In genomic region chr1:38127036-38127435, GRCm38 (mm10) we compare ENCODE assay signal across 19 mouse cellular contexts. TPM values are rescaled to one million over a fixed set of nuclear protein-coding genes. Genes with fewer than 3 reads are reported as not detected.
DNase-seq lines count a peak whose midpoint lies in the region; ATAC-seq and TF ChIP-seq lines count a peak whose summit lies in the region.
"Had no signal": no experiment of that assay in that cellular context is flagged by ENCODE, and none has a peak within 500 bp of the region (broad histone marks: within the 10 kb centered on the region; RNA-seq: fewer than 3 reads in every experiment).

No protein-coding gene starts in this region.

- no peak overlapping the region for H3K27ac ChIP-seq in kidney, postnatal 0 days
- H3K27ac ChIP-seq in liver, embryonic 15.5 days (replicated peaks): no peak overlapping the region
- H3K27ac ChIP-seq: heart, embryonic 15.5 days; hindbrain, embryonic 10.5 days; intestine, embryonic 15.5 days; macrophage; midbrain, embryonic 15.5 days had no signal

- H3K4me1 ChIP-seq in kidney, postnatal 0 days (replicated peaks; ENCODE audit: insufficient read depth, low read length): peaks cover 7% of the 10 kb centered on the region; the same call in 1 of the 2 replicates
- H3K4me1 ChIP-seq in E14TG2a.4 (replicated peaks; ENCODE audit: low read depth, low read length): peaks cover 67% of the 10 kb centered on the region
- peaks cover 52% of the 10 kb centered on the region for H3K4me1 ChIP-seq in liver, embryonic 15.5 days (replicated peaks)

- H3K9ac ChIP-seq in kidney, postnatal 0 days (ENCODE audit: low read depth, low read length): no peak overlapping the region
- H3K9ac ChIP-seq in liver, embryonic 15.5 days: no peak overlapping the region
- H3K9ac ChIP-seq: heart, embryonic 15.5 days; intestine, embryonic 15.5 days; lung, embryonic 14.5 days; midbrain, embryonic 15.5 days had no signal

- no peaks in the 10 kb centered on the region for H3K9me3 ChIP-seq in kidney, postnatal 0 days (replicated peaks; ENCODE audit: low read length)
- no peaks in the 10 kb centered on the region for H3K9me3 ChIP-seq in E14TG2a.4 (ENCODE audit: low read length)
- no peaks in the 10 kb centered on the region for H3K9me3 ChIP-seq in liver, embryonic 15.5 days (replicated peaks)
- H3K9me3 ChIP-seq: heart, embryonic 15.5 days; hindbrain, embryonic 10.5 days; intestine, embryonic 15.5 days; midbrain, embryonic 15.5 days had no signal

- DNase-seq in embryo, embryonic 10 days (ENCODE audit: low spot score): peak; percentile 28
- no peak for DNase-seq in embryo, embryonic 9.5 days (ENCODE audit: extremely low spot score)
- DNase-seq in kidney, postnatal 0 days (ENCODE audit: low spot score): peak; percentile 30
- no peak for DNase-seq in kidney, postnatal 10 days
- DNase-seq in spleen, postnatal 14 days (ENCODE audit: low spot score in 2 of 2): no peak
- no peak for DNase-seq in cerebellum, adult 9-10 months
- DNase-seq: cerebellum, adult 9-11 months; heart, adult 11 months; lung, embryonic 14.5 days; thymus, postnatal 14 days had no signal

- no peak overlapping the region for H3K4me2 ChIP-seq in kidney, postnatal 0 days (ENCODE audit: low read length)
- peak overlapping the region; percentile 92 for H3K4me2 ChIP-seq in liver, embryonic 15.5 days

- no peak for TF ChIP-seq CTCF in kidney, postnatal 0 days (IDR thresholded peaks at IDR 0.05; ENCODE audit: low read depth)
- no peak for TF ChIP-seq CTCF in E14TG2a.4 (conservative IDR thresholded peaks at IDR 0.05; ENCODE audit: low read length)

- H3K4me3 ChIP-seq in kidney, postnatal 0 days (replicated peaks; ENCODE audit: low read depth, low read length): no peak overlapping the region
- peak overlapping the region; percentile 95; the same call in 1 of the 2 replicates for H3K4me3 ChIP-seq in E14TG2a.4 (replicated peaks; ENCODE audit: low read length)
- no peak overlapping the region for H3K4me3 ChIP-seq in liver, embryonic 15.5 days (replicated peaks)
- H3K4me3 ChIP-seq: heart, embryonic 15.5 days; intestine, embryonic 15.5 days had no signal

- H3K36me3 ChIP-seq in kidney, postnatal 0 days (ENCODE audit: insufficient read depth, low read length): no peaks in the 10 kb centered on the region
- H3K36me3 ChIP-seq in E14TG2a.4 (ENCODE audit: insufficient read depth, low read length): peaks cover 43% of the 10 kb centered on the region
- H3K36me3 ChIP-seq in liver, embryonic 15.5 days (replicated peaks): no peaks in the 10 kb centered on the region
- H3K36me3 ChIP-seq: heart, embryonic 15.5 days; hindbrain, embryonic 10.5 days; intestine, embryonic 15.5 days; midbrain, embryonic 15.5 days had no signal

- H3K27me3 ChIP-seq in kidney, postnatal 0 days (ENCODE audit: insufficient read depth, low read length): no peaks in the 10 kb centered on the region
- peaks cover 2% of the 10 kb centered on the region; the same call in 1 of the 2 replicates for H3K27me3 ChIP-seq in E14TG2a.4 (ENCODE audit: insufficient read depth, low read length)
- H3K27me3 ChIP-seq in liver, embryonic 15.5 days: no peaks in the 10 kb centered on the region
- H3K27me3 ChIP-seq: CH12.LX; heart, embryonic 15.5 days; intestine, embryonic 15.5 days; midbrain, embryonic 15.5 days had no signal

- no peak for ATAC-seq in kidney, postnatal 0 days (replicated peaks; ENCODE audit: low FRiP score, low read depth)
- ATAC-seq in liver, embryonic 15.5 days (ENCODE audit: insufficient read depth): no peak
- ATAC-seq: forebrain, embryonic 14.5 days; intestine, embryonic 15.5 days; midbrain, embryonic 15.5 days had no signal

RNA-seq across cellular contexts. Expression of gene Rev1, which starts 2.6 kb away (rescaled TPM):
- 12.5 and 13.9 TPM in 2 replicates for polyA plus RNA-seq in kidney, postnatal 0 days (2015; fragmentation: Nextera tagmentation; extraction: Ambion mirVana)
- polyA plus RNA-seq in liver, embryonic 15.5 days (2015; fragmentation: Nextera tagmentation; extraction: Ambion mirVana): 13.3 and 17.5 TPM in 2 replicates

Comparison
In these comparisons a context has a peak if more than half of its experiments do, and no peak if none do; other contexts are left out.
1. DNase-seq: peak in embryo, embryonic 10 days (single experiment) and kidney, postnatal 0 days (single experiment); none in embryo, embryonic 9.5 days (single experiment), kidney, postnatal 10 days (single experiment), spleen, postnatal 14 days (0 of 2) and cerebellum, adult 9-10 months (single experiment).